Mouse (Mus musculus) cerebellum, adult 8-10 months (tissue): ENCODE data around the gene Acss1.

Source experiments
- DNase-seq: peaks from one replicate; pipeline ENCODE4 v3.0.0; 2022

Acss1 gene

DNA sequence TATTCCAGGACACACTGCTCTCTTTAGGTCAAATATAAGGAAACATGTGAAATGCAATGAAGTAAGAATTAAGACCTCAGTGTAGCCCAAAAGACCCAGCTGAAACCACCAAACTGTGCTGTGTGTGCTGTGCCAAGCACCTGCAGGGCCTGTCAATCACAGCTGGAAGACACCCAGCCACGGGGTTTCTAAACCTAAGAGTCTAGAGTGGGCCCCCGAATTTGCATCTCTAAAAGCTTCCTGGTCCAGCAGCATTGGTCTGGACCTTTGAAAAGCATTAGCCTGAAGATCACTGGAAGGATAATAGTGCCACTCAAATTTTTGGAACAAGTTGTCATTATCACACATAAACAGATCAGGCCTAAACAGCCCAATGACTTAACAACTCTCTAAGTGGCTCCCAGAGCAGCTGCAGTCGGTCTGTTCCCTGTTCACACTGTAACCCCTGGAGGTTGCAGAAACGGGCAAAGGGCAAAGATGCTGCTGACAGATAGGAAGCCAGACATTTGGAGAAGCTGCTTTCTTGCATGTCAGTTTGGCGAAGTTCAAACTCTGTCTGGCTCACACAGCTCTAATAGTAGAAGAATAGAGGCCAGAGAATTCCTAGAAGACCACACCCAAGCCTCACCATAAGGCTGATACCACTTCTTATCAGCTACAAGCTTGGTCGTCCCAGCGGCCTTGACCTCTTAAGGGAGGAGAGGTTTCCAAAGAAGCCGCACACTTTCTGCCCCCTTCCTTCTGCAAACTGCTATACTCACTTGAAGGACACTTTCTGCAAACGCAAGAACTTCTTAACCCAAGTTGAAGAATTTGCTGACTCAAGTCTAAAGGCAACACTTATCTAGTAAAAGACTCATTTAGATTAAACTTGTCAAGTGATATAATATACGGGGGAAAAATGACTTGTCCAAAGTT, 2.5 kb downstream of the Acss1 start:
- DNase-seq, result no peak

DNA sequence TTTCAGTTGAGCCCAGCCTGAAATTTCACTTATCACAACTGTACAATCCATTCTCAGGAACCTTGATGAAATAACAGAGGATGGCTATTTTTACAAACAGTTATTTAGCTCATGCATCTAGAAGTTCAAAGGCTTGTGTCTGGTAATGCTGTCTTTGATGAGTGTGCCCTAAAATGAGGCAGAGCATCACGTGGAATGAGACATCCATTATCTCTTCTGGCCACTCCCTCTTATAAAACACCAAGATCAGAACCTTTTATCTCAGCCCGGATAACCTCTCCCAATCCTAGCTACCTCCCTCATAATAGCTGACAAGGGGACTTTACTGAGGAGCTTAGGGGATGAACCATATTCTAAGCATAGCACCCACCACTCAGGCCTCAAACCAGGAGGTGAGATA, 3.3 kb downstream of the Acss1 start:
- no peak for DNase-seq

DNA sequence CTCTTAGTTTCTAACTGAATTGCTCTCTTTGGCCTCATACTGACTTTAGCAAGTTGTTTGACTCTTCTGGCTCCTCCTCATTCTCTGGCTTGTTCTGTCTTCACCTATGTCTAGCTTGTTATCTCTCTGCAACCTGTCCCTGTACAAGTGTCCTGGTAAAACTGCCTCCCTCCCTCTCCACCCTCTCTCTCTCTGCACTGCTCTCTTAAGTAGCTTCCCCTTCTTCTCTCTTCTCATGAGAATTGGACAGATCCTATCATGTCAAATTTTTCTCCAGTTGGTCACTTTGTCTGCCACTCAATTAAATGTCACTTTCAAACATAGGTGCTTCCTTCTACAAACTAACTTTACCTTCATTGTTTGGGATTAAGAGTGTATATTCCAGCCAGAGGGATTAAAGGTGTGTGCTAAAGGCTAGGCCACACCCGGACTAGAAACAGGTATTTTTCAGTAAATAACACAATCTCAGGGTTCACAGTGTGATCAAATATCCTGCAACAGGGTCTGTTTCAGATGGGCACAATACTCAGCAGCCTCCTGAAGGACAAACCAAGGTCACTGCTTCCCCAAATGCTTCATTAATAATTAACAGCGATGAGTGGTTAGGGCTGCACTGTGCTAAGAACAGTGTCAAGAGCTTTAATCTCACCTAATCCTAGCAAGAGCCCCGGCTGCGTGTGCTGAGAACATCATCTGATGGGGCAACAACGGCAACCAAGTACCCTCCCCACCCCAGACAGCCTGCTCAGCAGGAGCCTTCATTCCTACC, 4.0 kb downstream of the Acss1 start:
- DNase-seq, result no peak

DNA sequence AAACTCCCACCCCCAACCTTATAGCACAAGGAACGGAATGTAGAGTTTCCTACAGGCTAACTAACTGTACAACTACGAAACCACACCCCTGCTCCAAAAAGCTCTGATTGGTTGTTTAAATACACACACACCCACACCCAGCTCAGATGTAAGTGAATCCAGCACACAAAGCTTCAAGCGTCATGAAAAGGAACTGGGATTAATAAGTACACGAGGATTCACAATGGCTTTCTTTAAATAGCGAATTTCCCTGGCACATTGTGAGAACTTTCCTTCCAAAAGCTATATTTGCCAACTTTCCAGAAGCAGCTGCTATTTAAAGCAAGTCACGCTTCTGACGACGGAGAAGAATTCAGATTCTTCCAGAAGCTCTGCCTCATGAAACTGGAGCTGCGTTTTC, 5.0 kb downstream of the Acss1 start:
- no peak for DNase-seq

DNA sequence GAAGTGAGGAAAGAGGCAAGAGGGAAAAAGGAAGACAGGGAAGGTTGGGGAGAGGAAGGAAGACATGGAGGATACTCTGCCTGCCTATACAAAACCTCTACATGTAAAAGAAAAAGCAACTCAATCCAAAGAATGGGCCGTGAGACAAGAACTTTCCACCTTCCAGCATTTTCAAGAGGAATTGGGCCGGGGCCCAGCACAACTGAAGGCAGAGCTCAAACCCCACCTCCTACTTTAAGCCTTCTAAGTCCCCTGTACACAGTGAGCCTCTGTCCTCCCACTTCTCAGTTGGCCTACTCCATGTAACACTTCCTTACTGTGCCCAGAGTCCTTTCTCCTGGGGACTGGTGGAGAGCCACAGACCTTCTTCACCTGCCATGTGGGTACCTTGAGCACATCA, 6.3 kb downstream of the Acss1 start:
- DNase-seq, result no peak

DNA sequence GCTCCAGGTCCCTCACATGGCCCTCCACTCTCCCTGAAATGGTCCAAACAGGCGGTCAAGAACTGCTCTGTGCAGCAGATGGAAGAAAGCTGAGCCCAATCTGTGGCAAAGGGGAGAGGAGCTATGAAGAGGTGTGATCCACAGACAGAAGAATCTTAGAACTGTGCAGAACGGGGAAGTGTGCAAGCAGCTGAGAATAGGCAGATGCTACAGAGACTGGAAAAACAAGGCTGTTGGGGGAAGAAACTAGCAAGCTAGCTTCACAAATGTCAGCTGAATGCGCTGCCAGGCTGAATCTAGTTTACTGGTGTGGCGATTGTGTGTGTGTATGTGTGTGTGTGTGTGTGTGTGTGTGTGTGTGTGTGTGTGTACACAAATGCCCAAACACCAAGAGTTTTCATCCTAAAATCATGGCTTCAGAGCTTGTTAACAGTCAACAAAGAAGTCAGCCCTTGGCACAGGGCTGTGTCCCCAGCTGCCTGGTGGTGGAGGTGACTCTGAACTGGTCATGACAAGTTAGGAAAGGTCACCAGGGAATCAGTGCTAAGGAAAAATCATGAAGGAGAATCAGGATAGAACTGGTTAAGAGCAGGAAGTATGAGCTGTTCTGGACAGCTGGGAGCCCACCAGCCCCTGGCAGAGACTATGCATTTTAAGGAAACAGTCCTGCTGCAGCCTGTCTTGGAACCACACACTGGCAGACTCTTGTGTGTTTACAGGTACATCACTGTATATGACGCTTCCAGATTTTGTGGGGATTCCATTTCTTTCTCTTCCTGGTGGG, 7.4 kb downstream of the Acss1 start:
- no peak for DNase-seq

DNA sequence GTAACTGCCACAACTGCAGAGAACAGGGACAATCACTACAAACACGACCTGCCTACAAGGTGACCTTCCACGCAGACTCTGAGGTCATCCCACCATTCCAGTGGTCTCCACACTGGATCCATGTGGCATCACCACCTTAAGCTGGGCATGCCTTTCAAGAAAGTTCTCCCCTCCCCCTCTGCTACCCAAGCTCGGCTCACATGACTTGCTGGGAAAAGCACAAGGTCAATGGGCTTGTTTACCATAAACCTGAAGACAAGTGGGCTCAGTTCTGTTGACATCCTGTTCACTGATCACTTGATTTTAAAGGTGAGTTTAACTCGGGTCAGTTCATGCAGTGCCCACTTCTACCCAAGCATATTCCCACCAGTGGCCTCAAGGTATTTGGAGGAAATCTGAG, 8.3 kb downstream of the Acss1 start:
- DNase-seq, result no peak

DNA sequence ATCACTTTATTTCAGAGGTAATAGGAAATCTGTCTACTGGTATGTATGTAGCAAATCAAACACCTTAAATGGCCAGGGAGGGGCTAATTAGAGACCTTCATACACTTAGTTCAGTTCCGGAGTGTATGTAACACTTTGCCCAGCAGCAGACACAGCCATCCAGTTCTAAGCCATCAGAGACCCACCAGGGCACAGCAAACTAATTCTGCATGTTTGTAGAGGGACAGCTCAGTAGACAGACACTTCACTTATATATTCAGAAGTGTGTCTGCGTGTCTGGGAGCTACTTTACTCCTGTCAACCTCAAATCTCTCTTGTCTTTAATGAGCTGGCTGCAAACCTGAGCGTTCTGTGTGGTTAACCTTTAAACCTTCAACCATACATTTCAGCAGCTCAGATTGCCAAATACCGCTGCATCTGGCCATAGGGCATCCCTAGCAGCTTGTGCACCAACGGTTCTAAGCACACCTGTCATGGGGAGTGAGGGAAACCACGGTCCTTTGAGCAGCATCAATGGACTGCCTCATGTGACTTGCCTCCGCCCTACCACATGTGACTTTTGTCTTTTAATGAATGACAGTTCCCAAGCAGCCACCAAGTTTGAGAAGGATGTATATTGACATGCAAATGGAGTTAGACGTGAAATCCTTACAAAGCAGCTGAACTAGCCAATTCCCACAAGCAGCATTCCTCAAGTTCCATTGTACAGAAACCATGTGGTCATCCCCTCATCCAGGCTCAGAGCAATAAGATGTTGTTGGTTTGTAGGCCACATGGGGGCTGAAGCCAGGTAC, 11.1 kb downstream of the Acss1 start:
- no peak for DNase-seq

DNA sequence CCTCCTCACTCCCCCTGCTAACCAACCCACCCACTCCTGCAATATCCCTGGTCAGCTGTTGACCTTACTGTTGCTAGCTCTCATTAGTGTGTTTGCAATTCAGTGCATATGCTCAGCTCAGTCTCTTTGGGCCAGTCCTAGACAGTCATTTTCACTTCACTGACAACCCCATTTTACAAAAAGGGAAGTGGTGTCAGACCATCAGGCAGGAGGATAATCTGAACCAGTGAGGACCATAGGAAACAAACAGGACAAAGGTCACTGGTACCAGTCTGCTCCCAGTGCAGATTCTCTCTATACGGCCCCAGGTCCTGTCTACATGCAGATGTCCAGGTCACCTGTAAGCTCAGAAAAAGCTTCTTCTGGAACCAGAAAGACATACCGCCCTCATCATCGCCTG, 12.2 kb downstream of the Acss1 start:
- no peak for DNase-seq

DNA sequence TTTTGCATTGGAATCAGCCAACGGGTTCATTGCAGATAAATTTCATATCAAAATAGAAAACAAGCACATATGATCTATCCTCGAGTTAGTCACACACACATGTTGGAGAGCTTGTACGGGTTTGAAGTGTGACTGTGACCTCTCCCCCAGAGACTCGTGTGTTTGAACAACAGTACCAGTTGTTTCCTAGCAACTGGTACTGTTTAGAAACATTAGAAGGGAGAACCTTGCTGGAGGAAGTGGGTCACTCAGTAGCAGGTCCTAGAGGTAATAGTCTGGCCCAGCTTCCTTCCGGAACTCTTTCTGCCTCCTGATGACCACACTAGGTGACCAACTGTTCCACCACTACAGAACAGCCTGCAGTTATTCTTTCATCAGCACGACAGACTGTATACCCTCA, 13.0 kb downstream of the Acss1 start:
- DNase-seq, result no peak

DNA sequence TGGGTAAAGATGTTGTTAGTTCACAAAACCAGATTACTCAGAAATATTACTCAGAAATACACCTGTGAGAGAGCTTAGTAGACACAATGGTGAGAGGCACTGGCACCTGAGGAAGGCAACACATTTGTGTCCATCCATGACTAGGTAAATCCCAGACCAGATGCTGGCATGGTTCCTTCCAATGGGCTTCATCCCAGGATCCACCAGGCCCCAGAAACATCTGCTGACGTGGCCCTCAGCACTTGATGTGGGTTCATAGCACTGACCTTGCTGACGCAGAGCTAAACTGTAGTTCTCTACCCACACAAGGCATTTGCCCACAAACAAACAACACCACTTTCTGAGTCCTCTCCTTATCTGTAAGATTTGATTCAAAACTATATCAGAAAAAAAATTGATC, 13.5 kb downstream of the Acss1 start:
- DNase-seq, result no peak

DNA sequence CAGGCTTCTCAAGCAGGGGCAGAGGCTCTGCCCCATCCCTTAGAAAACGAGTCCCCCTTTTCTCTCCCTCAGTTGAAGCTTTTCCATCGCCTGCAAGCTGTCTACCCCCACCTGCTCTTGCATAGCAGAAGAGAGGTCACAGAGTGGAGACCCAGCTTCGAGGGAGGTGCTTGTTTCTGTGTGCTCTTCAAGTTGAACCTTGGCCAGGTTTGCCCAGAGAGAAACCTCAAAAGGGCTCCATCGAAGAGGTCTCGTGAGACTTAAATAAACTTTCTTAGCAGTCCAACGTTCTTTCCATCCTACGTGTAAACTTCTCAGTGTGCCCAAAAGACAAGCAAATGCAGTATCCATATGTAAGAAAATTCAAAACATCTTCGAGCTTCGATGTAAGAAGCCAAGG, 16.9 kb downstream of the Acss1 start:
- DNase-seq, result no peak

DNA sequence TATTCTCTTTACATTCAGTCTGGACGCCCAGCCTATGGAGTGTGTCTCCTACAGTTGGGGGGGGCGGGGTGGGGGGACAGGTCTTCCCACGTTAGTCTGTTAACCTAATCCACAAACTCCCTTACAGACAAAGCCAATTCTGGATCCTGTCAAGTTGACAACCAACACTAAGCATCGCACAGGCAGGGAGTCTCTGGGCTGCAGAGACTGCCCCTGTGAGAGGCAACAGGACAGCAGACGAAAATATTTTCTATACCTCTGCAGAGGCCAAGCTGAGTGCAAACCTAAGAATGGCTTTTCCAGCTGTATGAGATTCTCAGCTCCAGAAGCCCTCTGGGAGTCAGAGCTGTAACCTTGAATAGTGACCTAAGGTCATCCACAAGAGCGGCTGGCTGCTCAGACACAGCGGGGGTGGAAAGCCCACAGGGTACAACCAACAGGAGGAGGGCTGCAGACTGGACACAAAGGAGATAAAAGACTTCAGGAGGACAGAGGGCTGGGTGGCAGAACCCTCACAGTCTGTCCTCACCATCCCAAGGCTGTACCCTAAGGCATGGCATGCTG, 17.7 kb downstream of the Acss1 start:
- no peak for DNase-seq

DNA sequence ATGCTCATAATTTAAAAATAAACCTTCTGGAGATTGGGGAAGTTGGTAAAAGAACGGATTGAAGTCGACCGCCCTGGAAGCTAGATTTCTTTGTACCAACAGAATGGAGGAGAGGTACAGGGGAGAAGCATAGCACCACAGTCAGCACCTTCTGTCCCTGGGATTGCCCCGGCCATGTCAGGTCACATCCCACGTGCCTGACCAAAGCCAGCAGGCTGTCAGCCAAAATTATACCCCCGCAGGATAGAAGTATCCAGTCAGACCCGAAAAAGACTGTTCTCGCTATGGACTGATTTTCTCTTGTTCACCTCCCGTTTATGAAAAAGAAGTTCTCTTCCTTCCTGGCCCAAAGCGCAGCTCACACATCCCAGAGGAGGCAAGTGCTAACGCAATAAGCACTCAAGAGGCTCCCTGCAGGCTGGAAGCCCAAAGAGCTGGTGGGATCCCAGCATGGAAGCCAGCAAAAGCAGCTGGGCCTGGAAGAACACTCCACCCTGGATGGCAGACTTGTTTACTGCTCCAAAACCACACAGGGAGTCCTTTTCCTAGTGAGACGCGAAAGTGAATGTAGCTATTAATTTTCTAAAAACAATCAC, 19.9 kb downstream of the Acss1 start:
- no peak for DNase-seq

DNA sequence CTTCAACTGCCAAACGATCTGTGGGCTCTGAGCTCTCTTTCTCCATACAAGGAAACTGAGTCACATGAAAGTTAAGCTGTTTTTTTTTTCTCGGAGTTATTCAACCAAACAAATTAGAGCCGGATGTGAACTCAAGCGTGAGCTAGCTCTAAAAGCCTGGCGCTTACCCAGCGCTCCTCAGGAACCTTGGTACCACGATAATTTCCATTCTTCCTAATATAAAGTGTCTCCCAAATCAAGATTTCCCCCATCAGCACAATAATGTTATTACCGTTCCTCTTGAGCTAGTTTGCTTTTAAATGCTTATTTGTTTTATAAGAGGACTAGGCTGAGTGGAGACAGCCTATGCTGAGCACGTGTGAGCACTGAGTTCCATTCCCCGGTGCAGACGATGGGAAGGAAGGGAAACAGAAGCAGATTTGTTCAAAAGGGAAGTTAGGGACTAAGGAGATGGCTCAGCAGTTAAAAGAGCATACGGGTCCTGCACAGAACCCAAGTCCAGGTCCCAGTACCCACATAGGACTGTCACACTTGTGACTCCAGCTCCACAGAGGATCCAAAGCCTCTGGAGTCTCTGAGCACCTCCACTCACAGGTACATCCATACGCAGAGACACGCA, 20.5 kb downstream of the Acss1 start:
- DNase-seq, result no peak

DNA sequence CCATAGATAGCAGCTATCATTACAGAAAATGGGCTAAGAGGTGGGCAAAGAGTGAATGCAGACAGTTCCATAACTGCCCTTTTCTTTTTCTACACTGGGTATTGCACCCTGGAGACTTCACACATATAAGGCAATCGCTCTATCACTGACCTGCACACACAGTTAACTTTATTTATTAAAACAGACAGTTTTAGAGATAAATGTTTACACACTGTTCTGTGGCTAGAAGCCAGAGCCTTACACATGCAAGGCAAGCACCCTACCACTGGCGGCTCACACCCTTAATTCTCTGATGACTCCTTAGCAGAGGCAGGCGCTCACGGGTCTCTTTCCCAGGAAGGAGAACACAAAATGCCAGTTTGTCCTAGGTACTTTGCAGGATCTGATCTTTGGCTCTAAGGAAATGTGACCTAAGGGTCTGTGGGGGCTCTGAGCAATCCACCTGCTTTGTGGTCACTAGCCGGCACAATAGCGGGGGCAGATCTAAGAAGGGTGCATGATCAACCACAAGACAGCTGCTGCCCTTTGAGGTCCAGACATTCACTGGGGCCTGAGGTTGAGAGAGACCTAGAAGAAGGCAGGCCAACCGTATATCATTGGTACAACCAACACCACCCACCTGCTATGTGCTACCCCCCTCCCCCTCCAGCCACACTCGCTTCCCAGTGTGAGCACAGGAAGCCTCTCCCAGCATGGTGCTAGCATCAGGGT, 21.7 kb downstream of the Acss1 start:
- DNase-seq, result no peak

DNA sequence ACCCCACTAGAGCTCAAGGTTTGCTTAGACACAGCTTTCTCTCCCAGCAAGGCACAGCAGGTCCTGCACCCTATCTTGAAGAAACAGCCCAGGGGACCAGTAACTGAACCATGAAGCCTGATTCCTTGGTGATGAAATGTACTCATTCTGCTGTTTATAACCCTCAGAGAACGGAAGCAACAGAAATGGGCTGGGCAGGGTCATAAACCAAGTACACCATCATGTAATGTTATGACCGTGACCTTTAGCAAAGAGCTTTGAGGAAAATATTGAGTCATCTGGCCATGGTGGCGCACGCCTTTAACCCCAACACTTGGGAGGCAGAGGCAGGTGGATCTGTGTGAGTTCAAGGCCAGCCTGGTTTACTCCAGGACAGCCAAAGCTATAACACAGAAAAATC, 23.1 kb downstream of the Acss1 start:
- DNase-seq, result no peak

DNA sequence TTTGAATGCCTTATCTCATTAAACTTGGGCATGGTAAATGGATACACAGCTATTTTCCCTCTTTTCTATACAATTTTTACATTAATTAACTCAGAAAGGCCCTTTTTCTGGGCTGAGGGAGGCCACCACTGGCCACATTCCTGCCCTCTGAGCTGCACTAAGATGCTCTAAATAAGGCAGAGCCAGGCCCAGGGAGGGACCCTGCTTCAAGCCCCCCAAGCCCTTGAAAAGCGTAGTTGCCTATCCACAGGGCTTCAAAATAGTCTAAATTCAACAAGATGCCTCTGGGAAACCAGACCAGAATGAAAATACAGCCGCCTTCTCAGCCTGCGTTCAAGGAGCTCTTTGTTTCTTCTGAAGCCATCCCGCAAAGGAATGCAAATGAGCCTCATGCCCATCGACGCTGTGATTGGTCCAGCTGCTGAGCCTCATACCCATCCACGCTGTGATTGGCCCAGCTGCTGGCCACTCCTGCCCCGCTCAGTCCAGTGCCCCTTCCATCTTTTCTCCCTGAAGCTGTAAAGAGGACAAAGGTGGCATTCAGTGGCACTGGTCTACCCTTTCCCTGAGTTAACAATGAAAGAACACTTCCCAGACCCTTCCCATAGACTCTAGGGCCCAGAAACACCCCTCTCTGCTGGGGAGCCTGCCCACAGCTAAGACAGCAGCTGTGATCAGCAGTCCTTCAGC, 24.4 kb downstream of the Acss1 start:
- DNase-seq, result peak; percentile 9

DNA sequence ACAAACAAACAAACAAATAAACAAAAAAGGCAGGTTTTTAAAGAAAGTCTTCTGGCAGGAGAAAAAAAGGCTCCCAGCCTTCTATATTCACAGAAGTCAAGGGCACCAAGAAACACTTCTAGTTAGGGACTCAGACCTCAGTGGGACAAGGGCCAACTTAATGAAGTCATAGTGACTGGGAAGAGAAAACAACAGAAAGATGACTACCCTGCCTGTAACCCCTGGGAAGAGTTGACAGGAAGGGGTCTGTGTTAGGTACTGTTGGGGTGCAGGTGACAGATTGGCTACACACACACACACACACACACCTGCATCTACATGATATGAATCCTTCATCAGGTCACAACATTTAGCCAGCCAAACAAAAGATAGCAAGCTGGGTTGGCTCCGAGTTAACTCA, 25.1 kb downstream of the Acss1 start:
- no peak for DNase-seq

DNA sequence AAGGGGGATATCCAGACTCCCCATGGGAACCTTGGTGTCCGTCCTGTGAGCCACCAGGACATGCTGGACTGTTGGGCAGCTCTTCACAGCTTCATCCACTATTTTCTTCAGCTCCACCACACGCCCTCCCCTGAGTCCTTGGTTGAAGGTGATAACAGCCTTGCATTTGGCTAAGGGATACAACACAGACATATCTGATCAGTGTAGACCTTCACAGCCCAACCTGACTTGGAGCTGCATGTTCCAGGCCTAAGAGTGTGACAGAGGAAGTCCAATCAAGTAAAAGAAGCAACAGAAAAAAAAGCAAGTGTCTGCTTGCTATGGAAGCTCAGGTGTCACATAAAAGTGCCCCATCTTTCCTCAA, 29.9 kb downstream of the Acss1 start:
- no peak for DNase-seq
